Mouse (Mus musculus): ENCODE results near the gene Adipoq.

DNA sequence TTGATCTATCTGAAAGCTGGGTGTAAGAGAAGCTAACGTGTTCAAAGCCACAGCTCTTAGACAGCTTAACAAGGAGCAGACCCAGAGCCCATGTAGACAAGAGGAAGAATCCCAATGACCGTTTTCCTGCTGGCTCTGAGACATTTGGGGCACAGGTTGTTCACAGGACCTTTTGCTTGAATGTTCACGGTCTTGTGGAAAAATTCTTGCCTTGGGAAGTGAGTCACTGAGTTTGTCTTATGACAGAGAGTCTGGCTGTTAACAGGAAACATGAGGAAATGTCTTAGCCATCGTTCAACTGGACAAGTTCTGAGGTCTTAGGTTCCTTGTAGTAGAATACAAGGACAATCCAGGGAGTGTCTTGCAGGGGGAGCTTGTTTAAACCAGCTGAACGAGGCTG, 20.7 kb downstream of the Adipoq start:
- TF ChIP-seq CTCF (conservative IDR thresholded peaks at IDR 0.05; ENCODE audit: low read length) (no peak), POU5F1 (IDR thresholded peaks at IDR 0.05; ENCODE audit: borderline replicate concordance, low read length) (no peak), NANOG (IDR thresholded peaks at IDR 0.05; ENCODE audit: borderline replicate concordance, low read length) (no peak)
